Mouse (Mus musculus): ENCODE data around the gene Twnk. TPM values are rescaled to one million over a fixed set of nuclear protein-coding genes. Genes with fewer than 3 reads are reported as not detected.

The Twnk gene
- polyA plus RNA-seq, 1 experiment from 2014 or later, result 20.5 TPM

GRCm38 (mm10) chr19:45046523-45047321 lies 41.3 kb downstream of the Twnk start:
- Histone ChIP-seq H3K27me3 (replicated peaks) (peaks cover 7% of the 10 kb centered on the region; the same call in 1 of the 2 replicates), H3K4me1 (replicated peaks) (peaks cover 26% of the 10 kb centered on the region), H3K4me2 (replicated peaks) (peak overlapping the region; percentile 77), H3K9ac (peak overlapping the region; percentile 43), H3K36me3 (no peaks in the 10 kb centered on the region), H3K27ac (peak overlapping the region; percentile 84), H3K4me3 (replicated peaks) (peak overlapping the region; percentile 46), H3K9me3 (no peaks in the 10 kb centered on the region)
- ATAC-seq, result peak; percentile 75
- WGBS, result under 1% methylated on average over 34 of the region's 34 CpGs

DNA sequence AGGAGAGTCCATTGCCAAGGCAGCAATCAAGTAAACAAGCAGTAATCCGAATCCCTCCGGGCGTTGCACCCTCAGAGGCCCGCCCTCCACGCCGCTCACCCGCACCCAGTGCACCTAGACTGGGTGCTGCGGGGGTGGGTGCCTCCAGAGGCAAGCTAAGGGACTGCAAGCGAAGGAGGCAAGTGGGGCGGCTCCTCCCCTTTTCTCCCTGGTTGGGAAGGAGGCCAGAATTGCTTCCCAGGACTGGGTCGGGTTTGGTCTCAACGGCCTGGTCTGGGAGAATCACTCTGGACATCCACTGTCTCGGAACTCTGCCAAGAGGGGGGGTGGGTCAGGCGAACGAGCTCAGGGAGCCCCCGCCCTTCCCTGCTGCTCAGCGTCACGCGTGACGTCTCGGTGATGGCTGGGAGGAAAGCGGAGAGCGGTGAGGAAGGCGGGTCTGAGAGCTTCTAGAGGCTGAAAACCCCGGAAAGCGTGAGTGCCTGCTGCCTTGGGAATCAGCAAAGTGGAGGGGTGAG lies 42.0 kb downstream of the Twnk start, which contains the start of gene Sfxn3:
TSS of gene Sfxn3 (plus strand) at position 87 of the 518 bp plus-strand sequence.
- whole genome bisulfite sequencing, result under 1% methylated on average over 26 of the region's 26 CpGs
- Histone ChIP-seq H3K27me3 (replicated peaks) (peaks cover 7% of the 10 kb centered on the region; the same call in 1 of the 2 replicates), H3K36me3 (no peaks in the 10 kb centered on the region), H3K27ac (peak within 1 kb of the TSS; percentile 84), H3K4me1 (replicated peaks) (peaks cover 26% of the 10 kb centered on the region), H3K9me3 (no peaks in the 10 kb centered on the region), H3K9ac (peak within 1 kb of the TSS; percentile 49), H3K4me3 (replicated peaks) (peak within 1 kb of the TSS; percentile 46), H3K4me2 (replicated peaks) (peak within 1 kb of the TSS; percentile 77)
- peak; percentile 85 for ATAC-seq

- Histone ChIP-seq H3K27me3 (replicated peaks) (peaks cover 7% of the 10 kb centered on the region; the same call in 1 of the 2 replicates), H3K4me2 (replicated peaks) (peak overlapping the region; percentile 77), H3K27ac (peak overlapping the region; percentile 84), H3K9me3 (no peaks in the 10 kb centered on the region), H3K9ac (peak overlapping the region; percentile 49), H3K4me1 (replicated peaks) (peaks cover 26% of the 10 kb centered on the region), H3K36me3 (no peaks in the 10 kb centered on the region), H3K4me3 (replicated peaks) (peak overlapping the region; percentile 46)
- 18% methylated on average over 11 of the region's 11 CpGs for WGBS
- peak; percentile 50 for ATAC-seq
Measured at GRCm38 (mm10) chr19:45047935-45048643, 42.6 kb downstream of the Twnk start.

- WGBS, result 71% methylated on average over 12 of the region's 12 CpGs
- ATAC-seq, result no peak
Measured at GRCm38 (mm10) chr19:45048644-45049365, 43.3 kb downstream of the Twnk start.

GRCm38 (mm10) chr19:45049523-45049922 lies 44.1 kb downstream of the Twnk start:
- no peaks in the 10 kb centered on the region for H3K9me3 ChIP-seq
- peaks cover 7% of the 10 kb centered on the region; the same call in 1 of the 2 replicates for H3K27me3 ChIP-seq (replicated peaks)
- 76% methylated on average over 9 of the region's 9 CpGs for WGBS
- no peak overlapping the region for H3K4me3 ChIP-seq (replicated peaks)
- no peak overlapping the region for H3K27ac ChIP-seq
- no peaks in the 10 kb centered on the region for H3K36me3 ChIP-seq
- H3K4me2 ChIP-seq (replicated peaks), result no peak overlapping the region
- peaks cover 26% of the 10 kb centered on the region for H3K4me1 ChIP-seq (replicated peaks)
- ATAC-seq, result no peak
- H3K9ac ChIP-seq, result no peak overlapping the region

More at GRCm38 (mm10) chr19:45048644-45049365, 43.3 kb downstream of the Twnk start:
- Histone ChIP-seq H3K9ac (no peak overlapping the region; the same call in 1 of the 2 replicates), H3K27me3 (replicated peaks) (peaks cover 7% of the 10 kb centered on the region; the same call in 1 of the 2 replicates), H3K27ac (peak overlapping the region; percentile 84), H3K9me3 (no peaks in the 10 kb centered on the region), H3K4me1 (replicated peaks) (peaks cover 26% of the 10 kb centered on the region), H3K4me3 (replicated peaks) (peak overlapping the region; percentile 46), H3K36me3 (no peaks in the 10 kb centered on the region), H3K4me2 (replicated peaks) (peak overlapping the region; percentile 77)

- no peak for ATAC-seq
Measured at GRCm38 (mm10) chr19:45053451-45053850, 48.0 kb downstream of the Twnk start.

GRCm38 (mm10) chr19:45054892-45055690 lies 49.6 kb downstream of the Twnk start:
- Histone ChIP-seq H3K4me1 (replicated peaks) (peaks cover 11% of the 10 kb centered on the region; the same call in 1 of the 2 replicates), H3K4me3 (replicated peaks) (no peak overlapping the region), H3K36me3 (0 out of 2 replicates have a peak, but pooled peaks cover 2% of the 10 kb centered on the region), H3K4me2 (replicated peaks) (no peak overlapping the region), H3K9me3 (no peaks in the 10 kb centered on the region), H3K9ac (no peak overlapping the region), H3K27ac (no peak overlapping the region), H3K27me3 (replicated peaks) (no peaks in the 10 kb centered on the region)
- ATAC-seq, result no peak
- WGBS, result 81% methylated on average over 6 of the region's 6 CpGs

More at GRCm38 (mm10) chr19:45053451-45053850, 48.0 kb downstream of the Twnk start:
- H3K27ac ChIP-seq, result no peak overlapping the region
- H3K9me3 ChIP-seq, result no peaks in the 10 kb centered on the region
- H3K4me2 ChIP-seq (replicated peaks), result no peak overlapping the region
- 0 out of 2 replicates have a peak, but pooled peaks cover 2% of the 10 kb centered on the region for H3K36me3 ChIP-seq
- H3K4me1 ChIP-seq (replicated peaks), result peaks cover 15% of the 10 kb centered on the region
- no peak overlapping the region for H3K9ac ChIP-seq
- WGBS, result 88% methylated on average over 8 of the region's 8 CpGs
- H3K27me3 ChIP-seq (replicated peaks), result no peaks in the 10 kb centered on the region
- H3K4me3 ChIP-seq (replicated peaks), result no peak overlapping the region

DNA sequence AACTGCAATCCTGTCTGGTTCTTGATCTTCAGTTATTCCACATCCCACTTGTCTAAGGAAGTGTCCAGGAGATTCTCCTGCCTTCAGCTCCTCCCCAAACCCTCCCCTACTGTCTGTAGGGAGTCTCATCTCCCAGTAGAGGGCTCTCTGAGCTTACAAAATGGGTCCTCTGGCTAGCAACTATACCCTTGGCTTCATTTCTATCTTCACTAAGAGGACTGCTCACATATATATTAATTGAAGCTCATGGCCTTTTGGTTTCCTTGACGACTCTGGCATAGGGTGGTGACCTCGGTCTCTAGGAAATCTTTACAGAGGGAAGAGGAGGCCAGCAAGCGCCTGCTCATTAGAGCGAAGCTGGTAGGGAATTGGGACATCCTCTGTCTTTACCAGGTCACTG lies 50.9 kb downstream of the Twnk start:
- Histone ChIP-seq H3K9ac (no peak overlapping the region), H3K27ac (no peak overlapping the region), H3K4me2 (replicated peaks) (no peak overlapping the region), H3K27me3 (replicated peaks) (no peaks in the 10 kb centered on the region), H3K4me1 (replicated peaks) (peaks cover 11% of the 10 kb centered on the region; the same call in 1 of the 2 replicates), H3K36me3 (0 out of 2 replicates have a peak, but pooled peaks cover 2% of the 10 kb centered on the region), H3K4me3 (replicated peaks) (no peak overlapping the region), H3K9me3 (no peaks in the 10 kb centered on the region)
- no peak for ATAC-seq
- 39% methylated on average over 4 of the region's 4 CpGs for WGBS

GRCm38 (mm10) chr19:45056908-45057698 lies 51.6 kb downstream of the Twnk start:
- peak overlapping the region; percentile 98 for H3K27ac ChIP-seq
- H3K9me3 ChIP-seq, result no peaks in the 10 kb centered on the region
- no peak overlapping the region for H3K9ac ChIP-seq
- peak overlapping the region; percentile 78 for H3K4me2 ChIP-seq (replicated peaks)
- no peaks in the 10 kb centered on the region for H3K27me3 ChIP-seq (replicated peaks)
- 71% methylated on average over 7 of the region's 7 CpGs for WGBS
- peak overlapping the region; percentile 52 for H3K4me3 ChIP-seq (replicated peaks)
- H3K4me1 ChIP-seq (replicated peaks), result peaks cover 11% of the 10 kb centered on the region; the same call in 1 of the 2 replicates
- H3K36me3 ChIP-seq, result 0 out of 2 replicates have a peak, but pooled peaks cover 2% of the 10 kb centered on the region
- no peak for ATAC-seq

DNA sequence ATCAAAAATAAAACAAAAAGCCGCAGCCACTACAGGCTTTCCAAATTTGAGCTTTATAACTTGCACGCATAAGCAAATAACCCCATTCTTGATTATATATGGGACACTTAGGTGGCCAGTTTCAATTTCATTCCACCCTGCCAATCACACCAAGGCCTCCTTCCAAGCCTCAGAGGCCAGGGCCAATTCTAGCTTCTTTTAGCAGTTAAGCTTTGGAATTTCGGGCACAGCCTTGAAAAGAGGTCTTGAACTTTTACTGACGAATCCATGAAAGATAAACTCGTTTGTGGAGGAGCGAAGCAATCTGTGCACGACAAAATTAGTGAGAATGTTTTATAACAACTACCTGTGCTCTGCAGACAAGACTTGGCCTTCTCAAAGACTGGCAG lies 52.3 kb downstream of the Twnk start:
- Histone ChIP-seq H3K27me3 (replicated peaks) (no peaks in the 10 kb centered on the region; the same call in 1 of the 2 replicates), H3K4me1 (replicated peaks) (peaks cover 11% of the 10 kb centered on the region; the same call in 1 of the 2 replicates), H3K27ac (peak overlapping the region; percentile 98), H3K9me3 (no peaks in the 10 kb centered on the region), H3K36me3 (0 out of 2 replicates have a peak, but pooled peaks cover 2% of the 10 kb centered on the region), H3K4me3 (replicated peaks) (peak overlapping the region; percentile 52), H3K9ac (peak overlapping the region; percentile 56), H3K4me2 (replicated peaks) (peak overlapping the region; percentile 78)
- ATAC-seq, result no peak
- WGBS, result 35% methylated on average over 7 of the region's 7 CpGs

All from intestine, embryonic 15.5 days (tissue).